Mouse (Mus musculus): Measurements from ENCODE around the gene Spata2. TPM values are rescaled to one million over a fixed set of nuclear protein-coding genes. Genes with fewer than 3 reads are reported as not detected.
A peak's percentile ranks its signal among the peaks of the same experiment; 100 is the strongest.

Spata2 gene
- total and polyA plus RNA-seq, 2 experiments from 2014 or later, result 27.6 to 39.2 TPM

- Histone ChIP-seq H3K4me2 (ENCODE audit: low read depth, low read length, poor library complexity, severe bottlenecking) (no peak overlapping the region), H3K4me3 (ENCODE audit: low read depth, low read length) (no peak overlapping the region), H3K9ac (replicated peaks; ENCODE audit: low read length, poor library complexity, severe bottlenecking) (no peak overlapping the region), H3K9me3 (ENCODE audit: low read length) (no peaks in the 10 kb centered on the region), H3K4me1 (ENCODE audit: insufficient read depth, low read length) (peaks cover 8% of the 10 kb centered on the region; the same call in 1 of the 2 replicates), H3K27ac (ENCODE audit: low read depth, low read length) (no peak overlapping the region), H3K27me3 (ENCODE audit: insufficient read depth, low read length) (no peaks in the 10 kb centered on the region), H3K36me3 (ENCODE audit: insufficient read depth, low read length) (peaks cover 12% of the 10 kb centered on the region)
- DNase-seq (ENCODE audit: low spot score) (no peak), ATAC-seq (ENCODE audit: low FRiP score) (no peak)
- WGBS, result 94% methylated on average over 10 of the region's 10 CpGs
- TF ChIP-seq CTCF (IDR thresholded peaks at IDR 0.05), result no peak
These were observed 14.0 kb upstream of the Spata2 start for GRCm38 (mm10) chr2:167506546-167507260.

GRCm38 (mm10) chr2:167505127-167505526, 12.4 kb upstream of the Spata2 start:
- H3K4me3 ChIP-seq (ENCODE audit: low read depth, low read length), result peak overlapping the region; percentile 88; the same call in 1 of the 2 replicates
- H3K27ac ChIP-seq (ENCODE audit: low read depth, low read length), result no peak overlapping the region
- no peak for TF ChIP-seq CTCF (IDR thresholded peaks at IDR 0.05)
- no peaks in the 10 kb centered on the region for H3K27me3 ChIP-seq (ENCODE audit: insufficient read depth, low read length)
- no peaks in the 10 kb centered on the region for H3K9me3 ChIP-seq (ENCODE audit: low read length)
- WGBS, result 74% methylated on average over 3 of the region's 3 CpGs
- 0 out of 2 replicates have a peak overlapping the region, but pooled peaks have one; percentile 96 for H3K4me2 ChIP-seq (ENCODE audit: low read depth, low read length, poor library complexity, severe bottlenecking)
- DNase-seq (ENCODE audit: low spot score), result no peak
- peaks cover 2% of the 10 kb centered on the region; the same call in 1 of the 2 replicates for H3K36me3 ChIP-seq (ENCODE audit: insufficient read depth, low read length)
- peak overlapping the region; percentile 19; the same call in 1 of the 2 replicates for H3K9ac ChIP-seq (replicated peaks; ENCODE audit: low read length, poor library complexity, severe bottlenecking)
- no peak for ATAC-seq (ENCODE audit: low FRiP score)
- H3K4me1 ChIP-seq (ENCODE audit: insufficient read depth, low read length), result peaks cover 8% of the 10 kb centered on the region; the same call in 1 of the 2 replicates

- ATAC-seq (ENCODE audit: low FRiP score) (peak; percentile 38), DNase-seq (ENCODE audit: low spot score) (no peak)
- Histone ChIP-seq H3K27me3 (ENCODE audit: insufficient read depth, low read length) (no peaks in the 10 kb centered on the region), H3K36me3 (ENCODE audit: insufficient read depth, low read length) (no peaks in the 10 kb centered on the region; the same call in 1 of the 2 replicates), H3K4me2 (ENCODE audit: low read depth, low read length, poor library complexity, severe bottlenecking) (peak overlapping the region; percentile 96), H3K9ac (replicated peaks; ENCODE audit: low read length, poor library complexity, severe bottlenecking) (peak overlapping the region; percentile 90), H3K4me3 (ENCODE audit: low read depth, low read length) (peak overlapping the region; percentile 88), H3K4me1 (ENCODE audit: insufficient read depth, low read length) (peaks cover 8% of the 10 kb centered on the region; the same call in 1 of the 2 replicates), H3K27ac (ENCODE audit: low read depth, low read length) (peak overlapping the region; percentile 82), H3K9me3 (ENCODE audit: low read length) (no peaks in the 10 kb centered on the region)
- no peak for TF ChIP-seq CTCF (IDR thresholded peaks at IDR 0.05)
- under 1% methylated on average over 29 of the region's 32 CpGs for WGBS
These were observed 11.2 kb upstream of the Spata2 start for GRCm38 (mm10) chr2:167503896-167504349.

GRCm38 (mm10) chr2:167503253-167503895, 10.7 kb upstream of the Spata2 start:
- no peaks in the 10 kb centered on the region for H3K27me3 ChIP-seq (ENCODE audit: insufficient read depth, low read length)
- ATAC-seq (ENCODE audit: low FRiP score) (peak; percentile 91), DNase-seq (ENCODE audit: low spot score) (peak; percentile 87)
- peak; percentile 56 for TF ChIP-seq CTCF (IDR thresholded peaks at IDR 0.05)
- no peaks in the 10 kb centered on the region for H3K36me3 ChIP-seq (ENCODE audit: insufficient read depth, low read length)
- peak overlapping the region; percentile 96 for H3K4me2 ChIP-seq (ENCODE audit: low read depth, low read length, poor library complexity, severe bottlenecking)
- peak overlapping the region; percentile 88 for H3K4me3 ChIP-seq (ENCODE audit: low read depth, low read length)
- WGBS, result under 1% methylated on average over 74 of the region's 85 CpGs
- peaks cover 8% of the 10 kb centered on the region; the same call in 1 of the 2 replicates for H3K4me1 ChIP-seq (ENCODE audit: insufficient read depth, low read length)
- H3K9me3 ChIP-seq (ENCODE audit: low read length), result no peaks in the 10 kb centered on the region
- H3K9ac ChIP-seq (replicated peaks; ENCODE audit: low read length, poor library complexity, severe bottlenecking), result peak overlapping the region; percentile 90
- H3K27ac ChIP-seq (ENCODE audit: low read depth, low read length), result peak overlapping the region; percentile 82

- Histone ChIP-seq H3K27ac (ENCODE audit: low read depth, low read length) (peak overlapping the region; percentile 82), H3K4me1 (ENCODE audit: insufficient read depth, low read length) (peaks cover 8% of the 10 kb centered on the region; the same call in 1 of the 2 replicates), H3K36me3 (ENCODE audit: insufficient read depth, low read length) (no peaks in the 10 kb centered on the region), H3K27me3 (ENCODE audit: insufficient read depth, low read length) (no peaks in the 10 kb centered on the region), H3K9ac (replicated peaks; ENCODE audit: low read length, poor library complexity, severe bottlenecking) (peak overlapping the region; percentile 90; the same call in 1 of the 2 replicates), H3K9me3 (ENCODE audit: low read length) (no peaks in the 10 kb centered on the region), H3K4me3 (ENCODE audit: low read depth, low read length) (peak overlapping the region; percentile 88), H3K4me2 (ENCODE audit: low read depth, low read length, poor library complexity, severe bottlenecking) (peak overlapping the region; percentile 96)
- 52% methylated on average over 13 of the region's 13 CpGs for WGBS
- ATAC-seq (ENCODE audit: low FRiP score) (peak; percentile 47), DNase-seq (ENCODE audit: low spot score) (peak; percentile 54)
- no peak for TF ChIP-seq CTCF (IDR thresholded peaks at IDR 0.05)
These were observed 10.0 kb upstream of the Spata2 start for GRCm38 (mm10) chr2:167502554-167503252.

Measured in midbrain, postnatal 0 days (tissue).